Mouse (Mus musculus) urinary bladder, postnatal 4 days (tissue): ENCODE measurements at regions not wholly inside any gene's neighbourhood (a gene's known extent, or its start where the extent isn't known, plus 50 kb on each side); places are given as distances from the start of the nearest gene placed in this dataset.

Experiments
- DNase-seq, 2 experiments: peaks; one replicate each; pipeline ENCODE4 v3.0.0; 2021 to 2022; ENCODE audit warnings: low spot score in 2 of 2

DNA sequence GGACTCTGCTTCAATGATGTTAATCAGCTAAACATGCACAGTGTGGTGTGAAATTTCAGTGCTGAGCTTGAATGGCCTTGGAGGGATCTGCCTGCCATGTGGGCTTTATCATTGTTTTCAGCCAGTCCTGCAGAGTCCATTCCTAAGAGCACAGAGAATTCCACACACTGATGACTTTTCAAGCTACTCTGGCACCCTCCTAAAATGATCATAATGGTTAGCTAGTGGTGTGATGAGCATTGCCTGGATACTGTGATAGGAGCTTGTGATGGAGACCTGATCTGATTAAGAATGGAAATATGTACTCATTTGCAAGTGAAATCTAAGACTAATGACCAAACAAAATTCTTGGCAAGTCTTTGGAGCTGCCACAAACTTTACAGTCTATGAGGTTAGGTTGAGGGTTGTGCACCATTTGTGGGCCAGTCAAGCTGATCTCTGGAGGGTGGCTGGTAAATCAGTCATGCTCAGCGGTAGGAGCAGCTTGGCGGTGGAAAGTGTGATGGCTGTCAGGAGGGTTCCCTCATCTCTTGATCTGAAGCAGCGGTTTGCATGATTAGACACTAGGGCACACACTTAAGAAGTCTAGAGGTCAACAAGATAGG lies 91.0 kb upstream of the Cep162 start:
- DNase-seq: no peak

DNA sequence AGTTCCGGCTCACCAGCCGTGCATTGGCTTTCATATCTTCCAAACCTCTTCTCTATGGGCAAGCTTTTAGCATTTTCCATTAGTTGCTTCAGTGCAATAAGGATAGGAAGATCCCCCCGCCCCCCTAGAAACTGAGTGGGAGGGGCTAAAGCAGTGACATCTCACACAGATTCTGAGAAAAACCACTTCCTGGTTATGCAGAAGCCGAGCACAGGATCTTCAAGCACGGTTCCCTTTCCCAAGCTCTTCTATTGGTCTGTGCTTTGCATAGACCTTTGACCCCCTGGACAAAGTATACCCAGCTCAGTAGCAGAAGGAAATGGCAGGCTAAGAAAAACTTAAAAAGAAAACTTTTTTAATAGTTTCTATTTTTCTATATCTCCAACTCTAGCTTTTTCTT lies 86.1 kb upstream of the Cep162 start:
- DNase-seq: no peak

DNA sequence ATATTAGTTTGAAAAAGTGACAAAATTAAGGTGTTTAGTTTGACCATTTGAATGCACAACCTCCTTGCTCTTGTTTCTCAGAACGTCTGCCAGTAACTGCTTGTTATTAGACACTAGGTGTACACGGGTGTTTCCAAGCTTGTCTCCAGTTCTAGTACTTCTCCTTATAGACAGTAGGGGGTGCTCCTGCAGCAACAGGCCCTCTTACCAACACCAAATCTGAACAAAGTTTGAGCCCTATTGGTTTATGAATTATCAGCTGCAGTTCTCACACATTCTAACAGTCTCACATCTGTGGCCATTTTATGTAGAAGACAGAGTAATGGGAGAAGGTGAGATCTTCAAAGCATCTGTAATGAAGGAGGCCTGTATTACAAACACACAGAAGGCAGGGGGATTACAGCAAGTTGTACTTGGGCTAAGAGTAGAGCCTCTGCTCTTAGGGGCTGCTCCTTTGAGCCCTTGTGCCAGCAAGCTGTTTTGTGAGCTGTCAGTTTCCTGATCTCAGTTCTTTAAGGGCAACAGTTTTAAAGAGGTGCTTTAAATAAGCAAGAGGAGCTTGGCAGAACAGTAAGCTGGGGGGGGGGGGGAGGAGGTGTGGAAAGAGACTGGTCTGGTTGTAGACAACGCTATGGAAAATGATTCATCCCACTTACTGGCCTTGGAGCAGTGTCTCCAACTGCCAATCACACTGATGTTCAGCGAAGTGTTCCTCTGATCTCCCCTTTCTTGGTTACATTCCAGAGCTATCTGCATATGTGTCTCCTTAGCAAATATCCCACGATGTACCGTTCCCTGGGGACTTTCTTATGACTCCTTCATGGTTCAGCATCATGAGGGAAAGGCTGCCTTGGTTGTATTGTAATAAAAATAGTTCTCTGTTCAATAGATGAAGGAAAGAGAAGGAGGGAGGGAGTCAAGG lies 71.3 kb upstream of the Cep162 start:
- DNase-seq: no peak

DNA sequence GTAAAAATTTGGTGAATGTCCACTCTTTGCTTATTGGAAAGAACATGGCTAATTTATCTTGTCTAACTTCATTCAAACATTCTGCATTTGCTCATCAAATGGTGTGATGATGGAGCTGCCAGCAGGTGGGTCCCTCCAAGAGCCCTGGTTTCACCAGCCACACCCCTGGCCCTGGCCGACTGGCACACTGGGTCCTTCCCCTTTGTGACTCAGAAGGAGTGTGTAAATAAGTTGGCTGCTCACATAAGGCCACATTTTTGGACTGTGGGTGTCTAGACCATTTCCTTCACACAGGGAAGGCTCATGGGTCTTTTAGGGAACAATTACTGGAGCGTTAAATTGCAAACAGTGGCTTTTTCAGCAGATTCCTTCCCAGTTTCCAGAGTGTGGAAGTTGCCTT lies 68.4 kb upstream of the Cep162 start:
- DNase-seq: no peak

DNA sequence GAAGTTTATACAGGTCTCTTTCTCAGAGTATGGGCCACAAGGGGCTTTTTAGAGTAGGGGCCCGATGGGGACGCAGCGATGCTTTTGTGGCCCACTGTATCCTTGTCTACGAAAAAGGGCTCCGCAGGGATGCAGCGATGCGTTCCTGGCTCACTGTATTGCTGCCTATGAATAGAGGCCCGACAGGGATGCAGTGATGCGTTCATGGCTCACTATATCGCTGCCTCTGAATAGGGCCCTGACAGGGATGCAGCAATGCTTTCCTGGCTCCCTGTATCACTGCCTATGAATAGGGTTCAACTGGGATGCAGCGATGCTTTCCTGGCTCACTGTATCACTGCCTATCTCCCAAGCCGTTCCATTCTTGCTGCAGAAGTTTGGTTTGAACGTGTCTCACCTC lies 65.4 kb upstream of the Cep162 start:
- no peak for DNase-seq

DNA sequence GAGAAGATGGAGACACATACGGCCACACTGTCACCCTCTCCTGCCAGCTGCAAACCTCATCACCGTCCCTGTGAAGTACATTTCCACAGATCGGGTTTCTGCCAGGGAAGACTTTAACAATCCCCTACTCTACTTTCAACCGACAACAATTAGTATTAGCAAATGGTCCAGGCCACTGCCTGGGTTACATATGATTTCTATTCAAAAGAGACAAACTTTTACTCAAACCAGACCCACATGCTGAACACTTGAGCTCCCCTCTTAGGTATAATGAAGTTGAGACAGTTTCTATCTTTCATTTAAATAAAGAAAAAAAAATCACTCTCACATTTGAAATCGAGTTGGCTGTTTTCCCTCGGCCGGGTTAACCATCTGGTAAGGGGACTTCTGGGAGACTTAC lies 63.4 kb upstream of the Cep162 start:
- no peak for DNase-seq

DNA sequence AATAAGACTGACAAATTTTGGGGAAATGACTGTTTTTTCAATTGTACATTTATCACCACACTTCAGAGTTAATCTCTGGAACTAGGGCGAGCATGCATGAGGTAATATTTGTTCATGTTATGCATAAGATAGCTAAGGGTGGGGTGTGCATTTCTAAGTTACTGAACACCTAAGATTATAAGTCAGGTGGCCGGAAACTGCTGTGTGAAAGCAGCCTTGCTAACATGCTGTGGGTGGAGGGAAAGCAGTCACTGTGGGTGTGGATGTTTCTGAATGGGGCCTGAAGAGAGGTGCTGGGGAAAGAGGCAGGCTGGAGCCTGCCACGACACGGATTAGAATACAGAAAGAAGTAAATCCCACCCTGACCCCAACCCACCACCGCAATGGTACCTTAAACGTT lies 54.8 kb upstream of the Cep162 start:
- no peak for DNase-seq
